Mouse (Mus musculus) limb, embryonic 13.5 days (tissue): ENCODE results near the gene Olfr618. TPM values are rescaled to one million over a fixed set of nuclear protein-coding genes. Genes with fewer than 3 reads are reported as not detected.
"Not testable (repeated sequence)": the region's sequence is repeated elsewhere in the genome, so short reads cannot be mapped to it uniquely, and the experiment has no call there.

Experiments
- ATAC-seq: fragments of 200-750 bp; cut with Nextera tagmentation; 2 replicates; pipeline ENCODE4 v1.8.0; 2017; ENCODE audit warnings: low read depth, moderate number of reproducible peaks, moderate TSS enrichment; ENCODE audit not compliant: low FRiP score
- H3K27ac ChIP-seq: fragments of 300-500 bp; sonication (generic); 2 replicates; pipeline ENCODE4 v1.5.1; 2015; ENCODE audit warnings: inconsistent platforms, mild to moderate bottlenecking, moderate library complexity
- H3K27me3 ChIP-seq: fragments of 300-500 bp; sonication (generic); 2 replicates; pipeline ENCODE4 v1.6.1; 2015; ENCODE audit warnings: mild to moderate bottlenecking, inconsistent platforms
- H3K36me3 ChIP-seq: fragments of 300-500 bp; sonication (generic); 2 replicates; pipeline ENCODE4 v1.6.1; 2015; ENCODE audit warnings: inconsistent platforms, mild to moderate bottlenecking, moderate library complexity
- H3K4me1 ChIP-seq: fragments of 300-500 bp; sonication (generic); 2 replicates; pipeline ENCODE4 v1.6.1; 2015; ENCODE audit warnings: inconsistent platforms
- H3K4me2 ChIP-seq: fragments of 300-500 bp; sonication (generic); replicated peaks from 2 replicates; pipeline ENCODE4 v1.6.1; 2015; ENCODE audit warnings: inconsistent platforms, mild to moderate bottlenecking, moderate library complexity
- H3K4me3 ChIP-seq: fragments of 300-500 bp; sonication (generic); 2 replicates; pipeline ENCODE4 v1.5.1; 2015; ENCODE audit warnings: moderate library complexity, mild to moderate bottlenecking, inconsistent platforms
- H3K9ac ChIP-seq: fragments of 300-500 bp; sonication (generic); 2 replicates; pipeline ENCODE4 v1.6.1; 2015; ENCODE audit warnings: mild to moderate bottlenecking, inconsistent platforms
- H3K9me3 ChIP-seq: fragments of 300-500 bp; sonication (generic); 2 replicates; pipeline ENCODE4 v1.6.1; 2016; ENCODE audit warnings: inconsistent platforms
- WGBS: fragments of 180-500 bp; shearing (Covaris S2); methylation state at CpG from one replicate; pipeline ENCODE4 v1.1.7; 2015; 5-methylcytosine and 5-hydroxymethylcytosine counted together
- polyA plus RNA-seq: library from polyadenylated mRNA; unstranded; fragments of >200 nt; fragmentation: Nextera tagmentation; extraction: Ambion mirVana; gene quantifications from 2 replicates; pipeline ENCODE4 v1.2.1, GENCODE M21; 2015

Gene Olfr618
- polyA plus RNA-seq: not detected in 2 replicates

DNA sequence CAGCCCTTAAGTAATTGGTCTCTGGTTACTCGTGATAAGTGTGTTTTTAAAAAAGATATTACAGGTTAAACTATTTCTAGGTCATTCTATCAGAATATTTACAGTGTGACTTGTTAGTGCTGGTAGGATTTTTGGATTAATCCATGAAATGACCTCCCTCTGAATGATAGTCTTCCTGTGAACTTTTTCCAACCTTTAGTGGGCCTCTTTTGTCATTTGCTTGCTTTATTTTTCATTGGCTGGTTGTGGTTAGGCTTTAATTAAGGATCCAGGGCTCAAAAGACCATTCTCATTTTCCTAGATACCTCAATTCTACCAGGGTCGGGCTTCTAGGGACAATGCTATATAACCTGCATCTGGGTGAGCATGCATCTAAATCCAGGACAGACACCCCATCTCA, at the start of gene Olfr618:
TSS of gene Olfr618 (plus strand) at position 301 of the 400 bp plus-strand sequence.
- ATAC-seq: no peak
- WGBS: 57% methylated on average over 2 of the region's 2 CpGs
- Histone ChIP-seq H3K9me3 (no peaks in the 10 kb centered on the region), H3K36me3 (no peaks in the 10 kb centered on the region), H3K27me3 (no peaks in the 10 kb centered on the region), H3K4me1 (no peaks in the 10 kb centered on the region), H3K4me3 (no peak within 1 kb of the TSS), H3K9ac (no peak within 1 kb of the TSS), H3K4me2 (no peak within 1 kb of the TSS), H3K27ac (no peak within 1 kb of the TSS)

DNA sequence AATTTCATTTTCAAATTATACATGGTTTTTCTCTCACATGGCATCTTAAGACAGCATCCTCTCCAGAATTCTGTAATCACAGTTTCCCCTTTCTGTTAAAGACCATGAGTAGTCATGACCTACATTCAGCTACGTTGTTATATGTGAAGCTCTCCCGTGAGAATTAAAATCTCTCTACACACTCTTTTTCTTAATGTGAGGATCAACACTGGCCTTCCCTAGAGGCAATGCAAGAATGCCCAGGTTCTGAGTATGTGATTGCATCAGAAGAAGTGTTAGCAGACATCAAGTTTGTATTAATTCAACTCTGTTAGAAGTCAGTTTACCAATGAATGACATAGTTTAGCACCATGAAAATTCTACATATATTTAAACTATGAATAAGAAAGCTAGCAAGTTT, 47.3 kb upstream of the Olfr618 start, which contains the start of gene Olfr612:
TSS of gene Olfr612 (minus strand) at position 101 of the 400 bp plus-strand sequence.
- ATAC-seq, H3K27me3 ChIP-seq, H3K4me1 ChIP-seq, H3K36me3 ChIP-seq, H3K27ac ChIP-seq, H3K4me3 ChIP-seq, H3K4me2 ChIP-seq, H3K9ac ChIP-seq, H3K9me3 ChIP-seq: not testable (repeated sequence)
- WGBS: 89% methylated on average over 2 of the region's 2 CpGs

DNA sequence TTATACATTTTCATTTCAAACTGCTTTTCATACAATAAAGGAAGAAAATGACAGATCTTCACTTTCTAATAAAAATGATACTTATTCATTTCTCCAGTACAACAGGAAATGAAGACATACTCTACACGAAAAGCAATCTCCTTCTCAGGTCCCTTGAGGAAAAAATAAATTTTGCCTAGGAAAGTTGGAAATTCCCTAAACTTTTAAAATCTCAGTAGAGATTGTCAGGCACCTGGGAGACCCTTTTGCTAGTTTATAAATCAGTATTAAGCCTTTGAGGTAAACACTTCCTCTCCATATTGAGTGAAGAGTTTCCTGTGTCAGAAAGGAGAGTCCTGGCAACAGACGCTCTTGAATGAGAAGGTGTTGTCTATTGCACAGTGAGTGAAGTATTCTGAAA, 42.1 kb upstream of the Olfr618 start, which contains the start of gene Olfr613:
TSS of gene Olfr613 (plus strand) at position 301 of the 400 bp plus-strand sequence.
- H3K4me3 ChIP-seq: no peak within 1 kb of the TSS
- no peaks in the 10 kb centered on the region for H3K4me1 ChIP-seq
- H3K27ac ChIP-seq: no peak within 1 kb of the TSS
- H3K4me2 ChIP-seq: no peak within 1 kb of the TSS
- no peak for ATAC-seq
- H3K36me3 ChIP-seq: no peaks in the 10 kb centered on the region
- H3K9ac ChIP-seq: no peak within 1 kb of the TSS
- WGBS: 71% methylated on average over 2 of the region's 2 CpGs
- 0 out of 2 replicates have a peak, but pooled peaks cover 4% of the 10 kb centered on the region for H3K9me3 ChIP-seq
- H3K27me3 ChIP-seq: no peaks in the 10 kb centered on the region

DNA sequence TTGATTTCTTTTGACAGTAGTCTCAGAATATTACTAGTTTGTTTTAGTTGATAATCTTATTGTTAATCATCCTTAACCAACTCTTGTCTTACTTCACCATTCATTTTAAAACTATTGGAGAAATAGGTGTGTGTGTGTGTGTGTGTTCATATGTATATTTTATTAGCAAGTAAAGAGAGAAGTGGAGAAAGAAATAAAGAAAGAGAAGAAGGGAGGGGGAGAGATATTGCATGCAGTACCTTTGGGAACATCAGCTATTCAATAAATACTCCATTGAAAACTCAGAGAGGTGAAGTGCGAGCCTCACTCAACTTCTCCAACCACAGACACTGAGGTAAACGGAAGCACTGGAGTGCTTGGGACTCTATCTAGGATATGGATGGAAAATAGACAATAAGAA, 34.1 kb upstream of the Olfr618 start, which contains the start of gene Olfr615:
TSS of gene Olfr615 (plus strand) at position 301 of the 400 bp plus-strand sequence.
- Histone ChIP-seq H3K9me3 (no peaks in the 10 kb centered on the region), H3K27ac (no peak within 1 kb of the TSS), H3K9ac (no peak within 1 kb of the TSS), H3K4me2 (no peak within 1 kb of the TSS), H3K36me3 (no peaks in the 10 kb centered on the region), H3K4me3 (no peak within 1 kb of the TSS), H3K27me3 (no peaks in the 10 kb centered on the region), H3K4me1 (no peaks in the 10 kb centered on the region)
- ATAC-seq: no peak
- 90% methylated on average over 2 of the region's 2 CpGs for WGBS

DNA sequence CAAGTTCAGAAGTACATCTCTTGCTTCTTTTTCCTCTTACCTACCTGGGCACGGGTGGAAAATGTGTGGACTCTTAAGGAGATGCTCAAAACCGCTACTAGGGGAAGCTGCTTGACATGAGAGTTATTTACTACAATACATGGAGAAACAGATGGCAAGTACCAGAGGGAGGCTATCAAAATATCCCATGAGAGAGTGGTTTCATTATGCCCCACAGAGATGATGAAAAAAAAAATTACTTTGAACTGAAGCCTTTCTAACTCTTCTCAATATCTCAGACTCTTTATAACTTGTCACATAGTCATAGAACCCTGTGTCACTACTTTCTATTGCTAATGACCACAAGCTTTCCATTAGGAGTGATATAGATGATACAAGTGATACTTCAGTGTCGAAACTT, 20.9 kb upstream of the Olfr618 start, which contains the start of gene Olfr616:
TSS of gene Olfr616 (minus strand) at position 101 of the 400 bp plus-strand sequence.
- Histone ChIP-seq H3K4me1 (no peaks in the 10 kb centered on the region), H3K9ac (no peak within 1 kb of the TSS), H3K27ac (no peak within 1 kb of the TSS), H3K27me3 (no peaks in the 10 kb centered on the region), H3K9me3 (no peaks in the 10 kb centered on the region), H3K4me3 (no peak within 1 kb of the TSS), H3K36me3 (no peaks in the 10 kb centered on the region), H3K4me2 (no peak within 1 kb of the TSS)
- no peak for ATAC-seq
- WGBS: 73% methylated on average over 3 of the region's 3 CpGs

DNA sequence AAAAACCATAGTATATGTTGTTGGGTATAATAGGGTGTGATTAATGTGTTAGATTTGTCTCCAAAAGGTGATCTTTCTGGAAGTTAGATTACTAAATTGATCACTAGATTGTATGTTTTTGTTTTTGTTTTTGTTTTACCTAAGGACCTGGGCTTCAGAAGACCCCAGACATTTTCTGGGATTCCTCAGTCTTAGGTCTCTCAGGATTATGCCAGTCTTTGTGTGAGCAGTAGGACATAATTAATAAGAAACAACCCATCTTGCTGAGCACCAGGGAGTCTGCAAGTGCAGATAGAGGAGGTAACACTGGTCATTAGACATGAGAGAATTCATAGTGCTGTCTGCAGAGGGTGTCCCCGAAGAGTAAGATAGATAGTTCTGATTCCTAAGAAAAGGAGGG, 17.1 kb upstream of the Olfr618 start, which contains the start of gene Olfr617:
TSS of gene Olfr617 (plus strand) at position 301 of the 400 bp plus-strand sequence.
- ATAC-seq: no peak
- H3K9ac ChIP-seq: no peak within 1 kb of the TSS
- no peak within 1 kb of the TSS for H3K4me2 ChIP-seq
- no peaks in the 10 kb centered on the region for H3K9me3 ChIP-seq
- no peaks in the 10 kb centered on the region for H3K27me3 ChIP-seq
- H3K27ac ChIP-seq: no peak within 1 kb of the TSS
- no peaks in the 10 kb centered on the region for H3K4me1 ChIP-seq
- WGBS: 93% methylated on average over 1 of the region's 1 CpGs
- H3K4me3 ChIP-seq: no peak within 1 kb of the TSS
- no peaks in the 10 kb centered on the region for H3K36me3 ChIP-seq

DNA sequence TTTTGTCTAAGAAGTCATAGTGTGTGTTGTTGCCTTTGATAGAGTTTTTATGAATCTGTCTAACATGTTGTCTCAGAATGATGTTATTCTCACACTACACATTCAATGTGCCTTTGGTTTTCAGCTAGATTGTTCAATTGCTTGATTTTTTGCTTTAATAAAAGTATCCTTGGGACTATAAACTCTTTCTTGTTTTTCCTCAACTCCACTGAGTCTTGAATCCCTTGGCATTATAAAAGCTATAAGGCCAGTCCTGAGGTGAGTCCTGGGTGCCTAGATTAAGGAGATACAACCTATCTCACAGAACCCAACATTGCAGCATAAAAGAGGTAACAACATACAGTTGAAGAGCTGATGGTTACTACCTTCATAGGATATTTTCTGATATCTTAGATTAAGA, 10.4 kb downstream of the Olfr618 start, which contains the start of gene Olfr619:
TSS of gene Olfr619 (plus strand) at position 301 of the 400 bp plus-strand sequence.
- Histone ChIP-seq H3K9me3 (no peaks in the 10 kb centered on the region), H3K36me3 (no peaks in the 10 kb centered on the region), H3K27me3 (no peaks in the 10 kb centered on the region), H3K4me3 (no peak within 1 kb of the TSS), H3K27ac (no peak within 1 kb of the TSS), H3K4me2 (no peak within 1 kb of the TSS), H3K4me1 (no peaks in the 10 kb centered on the region), H3K9ac (no peak within 1 kb of the TSS)
- no peak for ATAC-seq

DNA sequence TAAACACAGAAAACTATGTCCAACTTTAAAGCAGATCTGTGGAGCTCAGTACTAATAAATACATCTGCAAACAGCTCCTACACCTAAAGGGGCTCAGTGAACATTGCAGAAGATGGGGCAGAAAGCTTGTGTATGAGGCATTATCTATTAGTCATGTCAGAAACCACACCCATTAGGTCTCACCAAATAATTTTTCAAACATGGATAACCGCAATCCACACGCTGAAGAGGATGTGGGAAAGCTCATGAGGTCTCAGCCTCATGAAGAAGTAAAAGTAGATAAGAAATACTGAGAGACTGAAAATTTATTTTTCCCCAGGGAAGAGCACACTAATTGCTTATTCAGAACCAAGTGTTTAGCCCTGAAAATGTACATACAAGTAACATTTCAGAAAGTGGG, 17.5 kb downstream of the Olfr618 start:
- Histone ChIP-seq H3K9me3 (no peaks in the 10 kb centered on the region), H3K27ac (no peak overlapping the region), H3K4me1 (no peaks in the 10 kb centered on the region), H3K9ac (no peak overlapping the region), H3K36me3 (no peaks in the 10 kb centered on the region), H3K27me3 (no peaks in the 10 kb centered on the region), H3K4me3 (no peak overlapping the region), H3K4me2 (no peak overlapping the region)
- ATAC-seq: no peak
- WGBS: 79% methylated on average over 2 of the region's 2 CpGs

DNA sequence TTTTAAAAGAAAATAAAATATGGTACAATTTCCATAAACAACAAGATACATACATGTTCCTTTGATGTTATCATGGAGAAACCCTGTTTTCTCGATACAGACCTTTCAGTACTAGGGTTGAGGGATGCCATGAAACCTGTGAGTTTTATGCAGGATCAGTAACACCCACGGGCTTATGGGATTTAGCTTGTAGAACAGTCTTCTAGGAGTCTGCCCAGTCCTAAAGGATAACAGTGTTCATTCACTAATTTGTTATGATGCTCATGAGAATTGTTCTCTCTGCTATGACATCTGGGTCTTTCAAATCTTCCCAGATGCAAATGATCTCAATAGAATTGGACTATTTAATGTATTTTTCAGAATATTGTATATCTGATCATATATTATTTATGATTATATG, 22.5 kb downstream of the Olfr618 start, which contains the start of gene Olfr620:
TSS of gene Olfr620 (minus strand) at position 101 of the 400 bp plus-strand sequence.
- Histone ChIP-seq H3K9ac (no peak within 1 kb of the TSS), H3K27ac (no peak within 1 kb of the TSS), H3K36me3 (no peaks in the 10 kb centered on the region), H3K27me3 (no peaks in the 10 kb centered on the region), H3K4me2 (no peak within 1 kb of the TSS), H3K4me3 (no peak within 1 kb of the TSS), H3K4me1 (no peaks in the 10 kb centered on the region), H3K9me3 (no peaks in the 10 kb centered on the region)
- WGBS: 77% methylated on average over 2 of the region's 2 CpGs
- no peak for ATAC-seq

DNA sequence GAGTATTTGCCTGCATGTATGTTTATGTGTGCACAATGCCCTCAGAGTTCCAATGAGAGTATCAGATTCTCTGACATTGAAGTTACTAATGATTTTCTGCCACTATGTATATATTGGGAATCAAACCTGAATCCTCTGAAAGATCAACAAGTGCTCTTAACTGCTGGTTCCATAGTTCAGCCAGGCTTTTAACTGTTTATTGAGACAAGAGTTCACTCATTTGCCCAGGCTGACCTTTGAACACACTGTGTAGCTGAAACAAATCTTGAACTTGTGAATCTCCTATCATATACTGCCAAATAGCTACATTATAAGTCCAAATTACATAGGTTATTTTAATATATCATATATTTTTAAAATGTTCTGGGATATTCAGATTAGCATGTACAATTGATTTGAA, 46.9 kb downstream of the Olfr618 start:
- H3K36me3 ChIP-seq: no peaks in the 10 kb centered on the region
- no peaks in the 10 kb centered on the region for H3K27me3 ChIP-seq
- no peak overlapping the region for H3K4me3 ChIP-seq
- ATAC-seq: no peak
- H3K4me2 ChIP-seq: no peak overlapping the region
- no peaks in the 10 kb centered on the region for H3K4me1 ChIP-seq
- no peak overlapping the region for H3K27ac ChIP-seq
- H3K9me3 ChIP-seq: no peaks in the 10 kb centered on the region
- H3K9ac ChIP-seq: no peak overlapping the region

DNA sequence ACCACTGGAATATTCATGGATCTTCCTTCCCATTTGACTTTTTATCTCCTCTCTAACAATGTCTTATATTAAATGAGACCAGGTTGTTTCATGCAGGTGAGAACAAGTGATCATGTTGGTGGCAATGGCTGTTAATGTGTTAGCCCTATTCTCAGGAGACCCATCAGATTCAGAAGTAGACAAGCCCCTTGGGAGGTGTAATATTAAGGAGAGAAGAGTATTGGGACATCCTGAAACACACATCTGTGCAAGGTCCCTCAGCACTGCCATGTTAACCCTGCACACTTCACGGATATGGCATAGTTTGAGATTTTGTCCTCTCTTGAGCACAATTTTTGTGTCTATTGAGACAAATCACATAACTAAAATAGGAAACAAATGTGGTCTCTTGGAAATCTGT, 52.7 kb downstream of the Olfr618 start, which contains the start of gene Olfr622:
TSS of gene Olfr622 (minus strand) at position 101 of the 400 bp plus-strand sequence.
- no peaks in the 10 kb centered on the region for H3K36me3 ChIP-seq
- no peak for ATAC-seq
- 86% methylated on average over 1 of the region's 1 CpGs for WGBS
- no peaks in the 10 kb centered on the region for H3K9me3 ChIP-seq
- no peaks in the 10 kb centered on the region for H3K27me3 ChIP-seq
- no peak within 1 kb of the TSS for H3K9ac ChIP-seq
- no peak within 1 kb of the TSS for H3K27ac ChIP-seq
- no peak within 1 kb of the TSS for H3K4me3 ChIP-seq
- H3K4me1 ChIP-seq: no peaks in the 10 kb centered on the region
- H3K4me2 ChIP-seq: no peak within 1 kb of the TSS

DNA sequence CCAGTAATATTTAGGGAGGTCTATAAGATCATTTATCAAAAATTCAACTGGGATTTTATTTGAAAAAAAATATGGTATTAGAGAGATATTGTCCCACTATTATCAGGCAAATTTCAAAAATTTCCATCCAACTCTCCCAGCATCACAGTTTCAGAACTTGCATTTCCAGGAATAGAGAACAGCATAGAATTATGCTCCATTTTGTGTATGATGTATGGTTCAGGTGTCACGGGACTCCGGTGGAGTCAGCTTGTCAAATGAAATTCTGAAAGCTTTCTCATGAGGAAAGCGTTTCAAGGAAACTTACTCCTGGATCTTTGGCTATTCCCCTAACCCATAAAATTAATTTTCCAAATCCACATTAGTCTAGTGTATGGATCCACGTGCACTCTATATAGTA, 54.2 kb downstream of the Olfr618 start:
- 77% methylated on average over 4 of the region's 4 CpGs for WGBS
- no peak for ATAC-seq
- Histone ChIP-seq H3K9ac (no peak overlapping the region), H3K27ac (no peak overlapping the region), H3K4me2 (no peak overlapping the region), H3K4me1 (no peaks in the 10 kb centered on the region), H3K4me3 (no peak overlapping the region), H3K27me3 (no peaks in the 10 kb centered on the region), H3K36me3 (no peaks in the 10 kb centered on the region), H3K9me3 (no peaks in the 10 kb centered on the region)
